Mouse (Mus musculus) heart, embryonic 13.5 days (tissue): ENCODE measurements around the gene Gm4187. TPM values are rescaled to one million over a fixed set of nuclear protein-coding genes. Genes with fewer than 3 reads are reported as not detected.
"Not testable (repeated sequence)": the region's sequence is repeated elsewhere in the genome, so short reads cannot be mapped to it uniquely, and the experiment has no call there.

Source experiments
- ATAC-seq: fragments of 200-750 bp; cut with Nextera tagmentation; 2 replicates; pipeline ENCODE4 v1.8.0; 2017; ENCODE audit warnings: moderate TSS enrichment; ENCODE audit not compliant: insufficient number of reproducible peaks, low FRiP score, low TSS enrichment; ENCODE audit errors: extremely low read depth
- H3K27ac ChIP-seq: fragments of 300-500 bp; sonication (generic); replicated peaks from 2 replicates; pipeline ENCODE4 v1.5.1; 2015; ENCODE audit warnings: moderate library complexity, mild to moderate bottlenecking, inconsistent platforms
- H3K27me3 ChIP-seq: fragments of 300-500 bp; sonication (generic); replicated peaks from 2 replicates; pipeline ENCODE4 v1.6.1; 2015; ENCODE audit warnings: mild to moderate bottlenecking, inconsistent platforms
- H3K36me3 ChIP-seq: fragments of 300-500 bp; sonication (generic); 2 replicates; pipeline ENCODE4 v1.6.1; 2015; ENCODE audit warnings: mild to moderate bottlenecking, inconsistent platforms
- H3K4me1 ChIP-seq: fragments of 300-500 bp; sonication (generic); 2 replicates; pipeline ENCODE4 v1.6.1; 2015; ENCODE audit warnings: inconsistent platforms
- H3K4me2 ChIP-seq: fragments of 300-500 bp; sonication (generic); 2 replicates; pipeline ENCODE4 v1.6.1; 2015; ENCODE audit warnings: inconsistent platforms, mild to moderate bottlenecking, moderate library complexity
- H3K4me3 ChIP-seq: fragments of 300-500 bp; sonication (generic); 2 replicates; pipeline ENCODE4 v1.5.1; 2015; ENCODE audit warnings: moderate library complexity, mild to moderate bottlenecking, inconsistent platforms
- H3K9ac ChIP-seq: fragments of 300-500 bp; sonication (generic); 2 replicates; pipeline ENCODE4 v1.6.1; 2015; ENCODE audit warnings: inconsistent platforms, mild to moderate bottlenecking, moderate library complexity
- H3K9me3 ChIP-seq: fragments of 300-500 bp; sonication (generic); 2 replicates; pipeline ENCODE4 v1.6.1; 2016; ENCODE audit warnings: inconsistent platforms
- WGBS: fragments of 180-500 bp; shearing (Covaris S2); methylation state at CpG from one replicate; pipeline ENCODE4 v1.1.7; 2015; ENCODE audit warnings: mixed read lengths; 5-methylcytosine and 5-hydroxymethylcytosine counted together
- polyA plus RNA-seq: library from polyadenylated mRNA; unstranded; fragments of >200 nt; fragmentation: Nextera tagmentation; extraction: Ambion mirVana; gene quantifications from 2 replicates; pipeline ENCODE4 v1.2.1, GENCODE M21; 2015

The Gm4187 gene
- polyA plus RNA-seq = not detected in 2 replicates

- H3K4me1 ChIP-seq, H3K27me3 ChIP-seq, H3K4me3 ChIP-seq, H3K27ac ChIP-seq, H3K9me3 ChIP-seq, H3K36me3 ChIP-seq, H3K4me2 ChIP-seq, ATAC-seq, H3K9ac ChIP-seq: not testable (repeated sequence)
- WGBS = no CpG with 5 or more reads among the region's 2 CpGs
These were observed at the start of gene Gm4187 for GRCm38 (mm10) chr7:22329617-22330016. TSS of gene Gm4187 (minus strand) at chr7:22329717.

- H3K9ac ChIP-seq, H3K4me3 ChIP-seq, H3K4me2 ChIP-seq, H3K27me3 ChIP-seq, ATAC-seq, H3K36me3 ChIP-seq, H3K4me1 ChIP-seq, H3K9me3 ChIP-seq, H3K27ac ChIP-seq: not testable (repeated sequence)
- no CpG with 5 or more reads among the region's 1 CpGs for WGBS
These were observed 41.4 kb upstream of the Gm4187 start, which contains the start of gene Gm8660 for GRCm38 (mm10) chr7:22370939-22371338. TSS of gene Gm8660 (minus strand) at chr7:22371039.

Other genes with a start within 250 kb of the Gm4187 start
- gene Gm16451, start 211.5 kb downstream of the Gm4187 start, polyA plus RNA-seq = not detected in 2 replicates
- not detected in 2 replicates for gene Gm10666, start 195.0 kb downstream of the Gm4187 start, polyA plus RNA-seq
- gene Vmn1r142, start 165.7 kb downstream of the Gm4187 start, polyA plus RNA-seq = not detected in 2 replicates
- not detected in 2 replicates for gene Vmn1r143, start 140.3 kb downstream of the Gm4187 start, polyA plus RNA-seq
- not detected in 2 replicates for gene Gm8653, start 128.5 kb downstream of the Gm4187 start, polyA plus RNA-seq
- gene Gm8453, start 100.2 kb downstream of the Gm4187 start, polyA plus RNA-seq = not detected in 2 replicates
- not detected in 2 replicates for gene Gm8660, start 41.3 kb upstream of the Gm4187 start, polyA plus RNA-seq
- not detected in 2 replicates for gene Vmn1r148, start 83.9 kb upstream of the Gm4187 start, polyA plus RNA-seq
- not detected in 2 replicates for gene Vmn1r149, start 108.5 kb upstream of the Gm4187 start, polyA plus RNA-seq
- not detected in 2 replicates for gene Gm10665, start 134.4 kb upstream of the Gm4187 start, polyA plus RNA-seq
- gene Vmn1r151, start 170.0 kb upstream of the Gm4187 start, polyA plus RNA-seq = not detected in 2 replicates
- gene Vmn1r152, start 193.2 kb upstream of the Gm4187 start, polyA plus RNA-seq = not detected in 2 replicates
- not detected in 2 replicates for gene Gm8677, start 205.2 kb upstream of the Gm4187 start, polyA plus RNA-seq
- gene Gm4201, start 235.6 kb upstream of the Gm4187 start, polyA plus RNA-seq = not detected in 2 replicates